Mouse (Mus musculus) limb, embryonic 15.5 days (tissue): Measurements from ENCODE around the gene Nbeal2. TPM values are rescaled to one million over a fixed set of nuclear protein-coding genes. Genes with fewer than 3 reads are reported as not detected.

Experiments
- ATAC-seq: fragments of 200-750 bp; cut with Nextera tagmentation; 2 replicates; pipeline ENCODE4 v1.8.0; 2017; ENCODE audit warnings: low read depth, moderate TSS enrichment; ENCODE audit not compliant: insufficient number of reproducible peaks, low FRiP score, low TSS enrichment
- H3K27ac ChIP-seq: fragments of 300-500 bp; sonication (generic); 2 replicates; pipeline ENCODE4 v1.5.1; 2015; ENCODE audit warnings: moderate library complexity, mild to moderate bottlenecking, inconsistent platforms
- H3K27me3 ChIP-seq: fragments of 300-500 bp; sonication (generic); 2 replicates; pipeline ENCODE4 v1.6.1; 2015; ENCODE audit warnings: inconsistent platforms
- H3K36me3 ChIP-seq: fragments of 300-500 bp; sonication (generic); 2 replicates; pipeline ENCODE4 v1.6.1; 2015; ENCODE audit warnings: inconsistent platforms
- H3K4me1 ChIP-seq: fragments of 300-500 bp; sonication (generic); 2 replicates; pipeline ENCODE4 v1.6.1; 2015; ENCODE audit warnings: inconsistent platforms
- H3K4me2 ChIP-seq: fragments of 300-500 bp; sonication (generic); 2 replicates; pipeline ENCODE4 v1.6.1; 2015; ENCODE audit warnings: mild to moderate bottlenecking, inconsistent platforms
- H3K4me3 ChIP-seq: fragments of 300-500 bp; sonication (generic); 2 replicates; pipeline ENCODE4 v1.5.1; 2015; ENCODE audit warnings: mild to moderate bottlenecking, inconsistent platforms
- H3K9ac ChIP-seq: fragments of 300-500 bp; sonication (generic); 2 replicates; pipeline ENCODE4 v1.6.1; 2015; ENCODE audit warnings: inconsistent platforms
- H3K9me3 ChIP-seq: fragments of 300-500 bp; sonication (generic); 2 replicates; pipeline ENCODE4 v1.6.1; 2016; ENCODE audit warnings: inconsistent platforms
- WGBS: fragments of 180-500 bp; shearing (Covaris S2); methylation state at CpG from one replicate; pipeline ENCODE4 v1.1.7; 2015; 5-methylcytosine and 5-hydroxymethylcytosine counted together
- polyA plus RNA-seq: library from polyadenylated mRNA; unstranded; fragments of >200 nt; fragmentation: Nextera tagmentation; extraction: Ambion mirVana; gene quantifications from 2 replicates; pipeline ENCODE4 v1.2.1, GENCODE M21; 2015

Gene Nbeal2
- 5.7 and 5.8 TPM in 2 replicates for polyA plus RNA-seq

GRCm38 (mm10) chr9:110653655-110654461 lies at the start of gene Nbeal2:
Gene Nbeal2, minus strand, starts transcription at chr9:110654161.
- Histone ChIP-seq H3K4me3 (peak within 1 kb of the TSS; percentile 58), H3K27me3 (peaks cover 38% of the 10 kb centered on the region), H3K27ac (peak within 1 kb of the TSS; percentile 63), H3K9ac (peak within 1 kb of the TSS; percentile 33; the same call in 1 of the 2 replicates), H3K4me2 (peak within 1 kb of the TSS; percentile 99), H3K36me3 (0 out of 2 replicates have a peak, but pooled peaks cover under 1% of the 10 kb centered on the region), H3K4me1 (peaks cover 38% of the 10 kb centered on the region), H3K9me3 (no peaks in the 10 kb centered on the region)
- WGBS: under 1% methylated on average over 72 of the region's 75 CpGs
- ATAC-seq: peak; percentile 78

GRCm38 (mm10) chr9:110702848-110703247 lies 48.9 kb upstream of the Nbeal2 start:
- ATAC-seq: no peak
- Histone ChIP-seq H3K4me2 (no peak overlapping the region), H3K36me3 (peaks cover 6% of the 10 kb centered on the region), H3K9ac (no peak overlapping the region), H3K27me3 (no peaks in the 10 kb centered on the region), H3K27ac (no peak overlapping the region), H3K4me1 (no peaks in the 10 kb centered on the region), H3K9me3 (no peaks in the 10 kb centered on the region), H3K4me3 (no peak overlapping the region)
- 88% methylated on average over 1 of the region's 1 CpGs for WGBS

- 0 out of 2 replicates have a peak, but pooled peaks cover 5% of the 10 kb centered on the region for H3K4me1 ChIP-seq
- H3K27me3 ChIP-seq: no peaks in the 10 kb centered on the region
- no peak overlapping the region for H3K4me2 ChIP-seq
- H3K27ac ChIP-seq: no peak overlapping the region
- H3K36me3 ChIP-seq: peaks cover 10% of the 10 kb centered on the region
- whole genome bisulfite sequencing: 78% methylated on average over 11 of the region's 12 CpGs
- no peaks in the 10 kb centered on the region for H3K9me3 ChIP-seq
- ATAC-seq: no peak
- H3K4me3 ChIP-seq: no peak overlapping the region
- no peak overlapping the region for H3K9ac ChIP-seq
Measured at GRCm38 (mm10) chr9:110701114-110702032, 47.4 kb upstream of the Nbeal2 start.

- Histone ChIP-seq H3K4me3 (no peak overlapping the region), H3K27ac (no peak overlapping the region), H3K4me2 (no peak overlapping the region), H3K9ac (no peak overlapping the region), H3K27me3 (no peaks in the 10 kb centered on the region), H3K4me1 (0 out of 2 replicates have a peak, but pooled peaks cover 5% of the 10 kb centered on the region), H3K36me3 (peaks cover 16% of the 10 kb centered on the region), H3K9me3 (no peaks in the 10 kb centered on the region)
- 80% methylated on average over 3 of the region's 3 CpGs for WGBS
- ATAC-seq: no peak
Measured at GRCm38 (mm10) chr9:110699574-110699973, 45.6 kb upstream of the Nbeal2 start.

- no peak for ATAC-seq
- H3K9ac ChIP-seq: no peak overlapping the region
- H3K4me3 ChIP-seq: no peak overlapping the region
- 0 out of 2 replicates have a peak, but pooled peaks cover 5% of the 10 kb centered on the region for H3K4me1 ChIP-seq
- no peaks in the 10 kb centered on the region for H3K27me3 ChIP-seq
- no peaks in the 10 kb centered on the region for H3K9me3 ChIP-seq
- H3K36me3 ChIP-seq: peaks cover 24% of the 10 kb centered on the region
- peak overlapping the region; percentile 27 for H3K27ac ChIP-seq
- 74% methylated on average over 3 of the region's 3 CpGs for WGBS
- H3K4me2 ChIP-seq: no peak overlapping the region
Measured at GRCm38 (mm10) chr9:110697465-110697864, 43.5 kb upstream of the Nbeal2 start.

- Histone ChIP-seq H3K36me3 (peaks cover 25% of the 10 kb centered on the region), H3K27me3 (no peaks in the 10 kb centered on the region), H3K4me2 (no peak overlapping the region), H3K4me1 (0 out of 2 replicates have a peak, but pooled peaks cover 5% of the 10 kb centered on the region), H3K4me3 (no peak overlapping the region), H3K9ac (no peak overlapping the region), H3K27ac (peak overlapping the region; percentile 67; the same call in 1 of the 2 replicates), H3K9me3 (no peaks in the 10 kb centered on the region)
- ATAC-seq: no peak
- WGBS: 94% methylated on average over 5 of the region's 5 CpGs
Measured at GRCm38 (mm10) chr9:110696427-110696826, 42.5 kb upstream of the Nbeal2 start.

GRCm38 (mm10) chr9:110695165-110695755 lies 41.3 kb upstream of the Nbeal2 start:
- peaks cover 25% of the 10 kb centered on the region for H3K36me3 ChIP-seq
- H3K4me2 ChIP-seq: no peak overlapping the region
- H3K4me3 ChIP-seq: no peak overlapping the region
- no peaks in the 10 kb centered on the region for H3K27me3 ChIP-seq
- H3K4me1 ChIP-seq: 0 out of 2 replicates have a peak, but pooled peaks cover 5% of the 10 kb centered on the region
- H3K27ac ChIP-seq: peak overlapping the region; percentile 33; the same call in 1 of the 2 replicates
- no peak overlapping the region for H3K9ac ChIP-seq
- 77% methylated on average over 4 of the region's 4 CpGs for WGBS
- ATAC-seq: no peak
- no peaks in the 10 kb centered on the region for H3K9me3 ChIP-seq

GRCm38 (mm10) chr9:110689261-110689779 lies 35.4 kb upstream of the Nbeal2 start:
- no peaks in the 10 kb centered on the region for H3K27me3 ChIP-seq
- H3K4me2 ChIP-seq: no peak overlapping the region
- H3K36me3 ChIP-seq: peaks cover 10% of the 10 kb centered on the region; the same call in 1 of the 2 replicates
- H3K9me3 ChIP-seq: no peaks in the 10 kb centered on the region
- 91% methylated on average over 8 of the region's 8 CpGs for whole genome bisulfite sequencing
- H3K27ac ChIP-seq: no peak overlapping the region
- no peak overlapping the region for H3K4me3 ChIP-seq
- no peak overlapping the region for H3K9ac ChIP-seq
- peaks cover 15% of the 10 kb centered on the region for H3K4me1 ChIP-seq
- no peak for ATAC-seq

GRCm38 (mm10) chr9:110687846-110688245 lies 33.9 kb upstream of the Nbeal2 start:
- peaks cover 29% of the 10 kb centered on the region for H3K4me1 ChIP-seq
- no peak overlapping the region for H3K9ac ChIP-seq
- H3K9me3 ChIP-seq: no peaks in the 10 kb centered on the region
- H3K36me3 ChIP-seq: peaks cover 2% of the 10 kb centered on the region; the same call in 1 of the 2 replicates
- ATAC-seq: no peak
- no peak overlapping the region for H3K27ac ChIP-seq
- 77% methylated on average over 2 of the region's 2 CpGs for WGBS
- H3K4me3 ChIP-seq: no peak overlapping the region
- H3K27me3 ChIP-seq: no peaks in the 10 kb centered on the region
- H3K4me2 ChIP-seq: no peak overlapping the region

- 60% methylated on average over 5 of the region's 5 CpGs for WGBS
- H3K36me3 ChIP-seq: no peaks in the 10 kb centered on the region
- no peak overlapping the region for H3K9ac ChIP-seq
- H3K27me3 ChIP-seq: no peaks in the 10 kb centered on the region
- H3K27ac ChIP-seq: no peak overlapping the region
- peaks cover 29% of the 10 kb centered on the region for H3K4me1 ChIP-seq
- ATAC-seq: no peak
- no peak overlapping the region for H3K4me2 ChIP-seq
- H3K9me3 ChIP-seq: no peaks in the 10 kb centered on the region
- H3K4me3 ChIP-seq: no peak overlapping the region
Measured at GRCm38 (mm10) chr9:110687061-110687460, 33.1 kb upstream of the Nbeal2 start.

GRCm38 (mm10) chr9:110686472-110686871 lies 32.5 kb upstream of the Nbeal2 start:
- ATAC-seq: no peak
- Histone ChIP-seq H3K9ac (no peak overlapping the region), H3K4me1 (peaks cover 31% of the 10 kb centered on the region), H3K4me2 (no peak overlapping the region), H3K9me3 (no peaks in the 10 kb centered on the region), H3K27ac (no peak overlapping the region), H3K4me3 (no peak overlapping the region), H3K36me3 (no peaks in the 10 kb centered on the region), H3K27me3 (no peaks in the 10 kb centered on the region)
- WGBS: 45% methylated on average over 3 of the region's 3 CpGs
